Mouse (Mus musculus) liver, embryonic 14.5 days (tissue): Measurements from ENCODE around the gene Kmt2a. TPM values are rescaled to one million over a fixed set of nuclear protein-coding genes. Genes with fewer than 3 reads are reported as not detected.

Source experiments
- ATAC-seq: fragments of 200-750 bp; cut with Nextera tagmentation; 2 replicates; pipeline ENCODE4 v1.8.0; 2017; ENCODE audit warnings: moderate number of reproducible peaks, mild to moderate bottlenecking, moderate library complexity; ENCODE audit not compliant: insufficient read depth
- DNase-seq, 3 experiments: peaks; one replicate each; pipeline ENCODE4 v3.0.0-alpha.2; 2012 to 2013; ENCODE audit warnings: low read depth in 3 of 3, low spot score in 3 of 3
- H3K27ac ChIP-seq: fragments of 300-500 bp; sonication (generic); 2 replicates; pipeline ENCODE4 v1.5.1; 2014; ENCODE audit warnings: moderate library complexity, mild to moderate bottlenecking, control low read depth, inconsistent platforms
- H3K27me3 ChIP-seq: fragments of 300-500 bp; sonication (generic); 2 replicates; pipeline ENCODE4 v1.6.1; 2014; ENCODE audit warnings: mild to moderate bottlenecking, low read length, moderate library complexity; ENCODE audit not compliant: control insufficient read depth, insufficient read depth
- H3K36me3 ChIP-seq: fragments of 300-500 bp; sonication (generic); replicated peaks from 2 replicates; pipeline ENCODE4 v1.6.1; 2014; ENCODE audit warnings: low read depth; ENCODE audit not compliant: control insufficient read depth, insufficient read depth
- H3K4me1 ChIP-seq, 2 experiments: fragments of 200-500 bp in 1 of 2; fragments of 300-500 bp in 1 of 2; sonication (generic) in 1 of 2; replicated peaks; 2 replicates each; pipeline ENCODE4 v1.6.1; 2012 to 2014; ENCODE audit warnings: antibody characterized with exemption in 1 of 2, inconsistent platforms in 1 of 2, low read length in 1 of 2; ENCODE audit not compliant: control insufficient read depth in 2 of 2, insufficient read depth in 2 of 2
- H3K4me2 ChIP-seq: fragments of 300-500 bp; sonication (generic); 2 replicates; pipeline ENCODE4 v1.6.1; 2014; ENCODE audit warnings: low read depth, mild to moderate bottlenecking, control low read depth, moderate library complexity
- H3K4me3 ChIP-seq, 2 experiments: fragments of 200-500 bp in 1 of 2; fragments of 300-500 bp in 1 of 2; sonication (generic) in 1 of 2; 2 replicates each; pipeline ENCODE4 v1.5.1; 2012 to 2014; ENCODE audit warnings: low read depth in 2 of 2, low read length in 2 of 2, mild to moderate bottlenecking in 2 of 2, control low read depth in 1 of 2, inconsistent platforms in 1 of 2, moderate library complexity in 1 of 2; ENCODE audit not compliant: insufficient read depth in 1 of 2
- H3K9ac ChIP-seq: fragments of 300-500 bp; sonication (generic); replicated peaks from 2 replicates; pipeline ENCODE4 v1.6.1; 2014; ENCODE audit warnings: mild to moderate bottlenecking, control low read depth, moderate library complexity
- H3K9me3 ChIP-seq: fragments of 300-500 bp; sonication (generic); 2 replicates; pipeline ENCODE4 v1.6.1; 2016; ENCODE audit warnings: low read length, mixed read lengths; ENCODE audit not compliant: control insufficient read depth
- CTCF ChIP-seq: IDR thresholded peaks from 2 replicates; pipeline ENCODE4 v1.5.1; 2016; ENCODE audit warnings: antibody characterized with exemption, low read depth, control low read depth
- EP300 ChIP-seq: IDR thresholded peaks from 2 replicates; pipeline ENCODE4 v1.6.1; 2016; ENCODE audit warnings: antibody characterized with exemption, low read depth
- WGBS: fragments of 180-500 bp; shearing (Covaris S2); extraction: QIAGEN DNeasy Blood & Tissue Kit; methylation state at CpG from one replicate; pipeline ENCODE4 v1.1.7; 2014; ENCODE audit not compliant: insufficient replicate concordance; 5-methylcytosine and 5-hydroxymethylcytosine counted together
- polyA plus RNA-seq, 2 experiments: library from polyadenylated mRNA; depleted of rRNA in 1 of 2; stranded (reverse) in 1 of 2; unstranded in 1 of 2; fragments of >200 nt; fragmentation: Nextera tagmentation in 1 of 2; extraction: Ambion mirVana in 1 of 2; gene quantifications; 2 replicates each; pipeline versions ENCODE4 v1.2.1 to v1.2.3; 2012 to 2014

The Kmt2a gene
- polyA plus RNA-seq, 2 experiments, result 2.3 to 3.0 TPM

DNA sequence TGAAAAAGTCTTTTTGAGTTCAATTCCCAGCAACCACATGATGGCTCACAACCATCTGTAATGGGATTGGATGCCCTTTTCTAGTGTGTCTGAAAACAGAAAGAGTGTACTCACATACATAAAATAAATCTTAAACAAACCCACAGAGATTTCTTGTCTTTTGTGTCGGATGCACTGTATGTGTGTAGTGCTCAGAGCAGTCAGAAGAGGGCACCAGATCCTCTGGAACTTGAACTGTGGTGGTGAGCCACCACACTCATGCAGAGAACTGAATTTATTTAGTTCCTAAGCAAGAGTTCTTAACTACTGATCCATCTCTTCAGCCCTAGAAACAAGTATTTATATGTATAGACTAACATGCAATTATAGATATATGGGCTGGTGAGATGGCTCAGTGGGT lies 35.1 kb upstream of the Kmt2a start:
- TF ChIP-seq CTCF, result peak; percentile 64
- TF ChIP-seq EP300, result no peak
- no peaks in the 10 kb centered on the region for H3K27me3 ChIP-seq
- no peak overlapping the region for H3K4me2 ChIP-seq
- H3K36me3 ChIP-seq, result peaks cover 16% of the 10 kb centered on the region
- no peak for ATAC-seq
- 35% methylated on average over 1 of the region's 1 CpGs for WGBS
- H3K27ac ChIP-seq, result no peak overlapping the region
- H3K9ac ChIP-seq, result no peak overlapping the region
- peaks cover 0 to 3% of the 10 kb centered on the region in 2 experiments; a peak in 3 of 4 replicates for H3K4me1 ChIP-seq
- H3K9me3 ChIP-seq, result no peaks in the 10 kb centered on the region
- H3K4me3 ChIP-seq, result no peak overlapping the region
- DNase-seq, result peak in 1 of 3 experiments; percentile 14

DNA sequence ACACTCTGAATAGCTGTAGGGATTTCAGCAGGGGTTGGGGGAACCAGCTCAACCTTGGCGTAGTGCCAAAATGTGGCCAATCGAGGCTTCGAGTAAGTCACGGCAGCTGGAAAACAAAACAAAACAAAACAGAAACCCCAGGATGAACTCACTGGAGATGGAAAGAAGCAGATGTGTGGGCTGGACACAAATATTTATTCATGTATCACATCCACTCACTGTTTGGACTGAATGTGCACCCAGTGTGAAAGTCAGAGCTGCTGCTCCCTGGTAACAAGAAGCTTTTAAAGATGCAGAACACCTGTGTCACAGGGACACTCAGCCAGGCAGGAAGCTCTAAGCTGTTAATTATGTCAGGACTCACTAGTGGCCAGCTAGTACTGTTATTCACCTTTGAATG lies 33.6 kb upstream of the Kmt2a start:
- no peaks in the 10 kb centered on the region for H3K27me3 ChIP-seq
- no peak for ATAC-seq
- H3K4me1 ChIP-seq, result peaks cover 0 to 3% of the 10 kb centered on the region in 2 experiments; a peak in 3 of 4 replicates
- WGBS, result 77% methylated on average over 4 of the region's 4 CpGs
- no peak overlapping the region for H3K27ac ChIP-seq
- H3K9ac ChIP-seq, result no peak overlapping the region
- no peaks in the 10 kb centered on the region for H3K9me3 ChIP-seq
- no peak for DNase-seq
- peaks cover 24% of the 10 kb centered on the region for H3K36me3 ChIP-seq
- TF ChIP-seq CTCF, result no peak
- no peak for TF ChIP-seq EP300
- H3K4me3 ChIP-seq, result no peak overlapping the region
- no peak overlapping the region for H3K4me2 ChIP-seq

DNA sequence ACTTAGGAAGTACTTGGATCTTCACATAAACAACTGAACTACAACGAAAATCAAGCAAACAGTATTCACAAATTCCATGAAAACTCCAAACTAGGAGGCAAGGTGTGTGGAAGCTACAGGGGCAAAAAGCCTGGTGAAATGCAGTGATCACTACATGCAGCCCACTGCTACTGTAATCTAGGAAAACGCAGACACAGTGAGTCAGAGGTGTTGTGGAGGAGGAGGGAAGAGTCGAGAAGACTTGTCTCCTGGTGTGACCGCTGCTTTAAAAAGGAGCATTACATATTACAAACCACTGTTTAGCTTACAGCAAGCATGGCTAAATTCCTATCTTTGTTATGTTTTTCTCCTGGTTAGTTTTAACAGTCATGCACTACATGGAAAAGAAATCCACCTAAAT lies 30.3 kb upstream of the Kmt2a start:
- Histone ChIP-seq H3K9ac (no peak overlapping the region), H3K4me1 (no peaks in the 10 kb centered on the region), H3K9me3 (no peaks in the 10 kb centered on the region), H3K27me3 (no peaks in the 10 kb centered on the region), H3K36me3 (peaks cover 24% of the 10 kb centered on the region), H3K4me3 (no peak overlapping the region), H3K27ac (no peak overlapping the region), H3K4me2 (no peak overlapping the region)
- TF ChIP-seq EP300 (no peak), CTCF (no peak)
- ATAC-seq (no peak), DNase-seq (no peak)
- 80% methylated on average over 4 of the region's 4 CpGs for whole genome bisulfite sequencing

DNA sequence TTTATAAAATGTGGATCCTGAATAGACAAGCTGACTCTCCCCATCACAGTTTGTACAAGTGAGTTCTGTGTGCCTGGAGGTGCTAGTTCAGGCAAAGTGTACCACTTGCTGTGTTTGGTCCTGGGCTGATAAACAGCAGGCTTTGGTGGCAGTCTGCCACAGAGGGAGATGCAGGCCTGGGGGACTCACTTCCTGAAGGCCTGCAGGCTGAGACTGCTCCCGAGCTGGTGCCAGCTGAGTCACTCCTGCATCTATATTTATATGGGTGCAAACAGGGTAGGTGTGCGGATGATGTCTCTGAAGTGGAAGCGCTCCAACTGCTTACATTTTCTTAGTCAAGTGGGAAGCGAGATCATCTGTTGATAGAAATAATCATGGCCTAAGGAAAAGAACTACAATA lies 24.5 kb upstream of the Kmt2a start:
- Histone ChIP-seq H3K9ac (no peak overlapping the region), H3K4me1 (no peaks in the 10 kb centered on the region), H3K4me3 (no peak overlapping the region), H3K27me3 (no peaks in the 10 kb centered on the region), H3K9me3 (no peaks in the 10 kb centered on the region), H3K36me3 (peaks cover 2% of the 10 kb centered on the region), H3K4me2 (no peak overlapping the region), H3K27ac (no peak overlapping the region)
- DNase-seq (no peak), ATAC-seq (no peak)
- WGBS, result 46% methylated on average over 4 of the region's 4 CpGs
- TF ChIP-seq CTCF (no peak), EP300 (no peak)

DNA sequence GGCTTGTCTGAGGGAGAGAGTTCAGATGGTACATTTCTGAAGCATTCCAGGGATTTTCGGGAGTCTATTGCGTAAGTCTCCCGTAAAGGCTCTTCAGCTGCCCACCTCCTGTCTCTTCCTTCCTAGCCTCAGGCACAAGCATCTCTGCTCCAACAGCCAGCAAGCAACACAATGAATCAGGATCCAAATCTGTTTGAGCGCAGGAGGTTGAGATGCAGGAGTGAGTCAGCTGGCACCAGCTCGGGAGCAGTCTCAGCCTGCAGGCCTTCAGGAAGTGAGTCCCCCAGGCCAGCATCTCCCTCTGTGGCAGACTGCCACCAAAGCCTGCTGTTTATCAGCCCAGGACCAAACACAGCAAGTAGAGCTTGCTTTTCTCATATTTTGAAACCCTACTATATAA lies 23.9 kb upstream of the Kmt2a start:
- Histone ChIP-seq H3K9ac (no peak overlapping the region), H3K4me3 (no peak overlapping the region), H3K4me2 (no peak overlapping the region), H3K36me3 (no peaks in the 10 kb centered on the region), H3K4me1 (no peaks in the 10 kb centered on the region), H3K27ac (no peak overlapping the region), H3K27me3 (no peaks in the 10 kb centered on the region), H3K9me3 (no peaks in the 10 kb centered on the region)
- 67% methylated on average over 5 of the region's 5 CpGs for WGBS
- no peak for DNase-seq
- TF ChIP-seq EP300 (no peak), CTCF (no peak)
- no peak for ATAC-seq
